Mouse (Mus musculus): Measurements from ENCODE around the gene Cuedc1. TPM values are rescaled to one million over a fixed set of nuclear protein-coding genes. Genes with fewer than 3 reads are reported as not detected.

The Cuedc1 gene
- 40.5 and 45.7 TPM in 2 replicates for polyA plus RNA-seq (2016; fragmentation: Nextera tagmentation; extraction: Ambion mirVana)

- H3K9ac ChIP-seq (replicated peaks): peak within 1 kb of the TSS; percentile 96
- H3K4me2 ChIP-seq (replicated peaks): peak within 1 kb of the TSS; percentile 61
- peak within 1 kb of the TSS; percentile 91 for H3K27ac ChIP-seq (replicated peaks)
- H3K4me1 ChIP-seq: peaks cover 33% of the 10 kb centered on the region
- WGBS: 19% methylated on average over 17 of the region's 17 CpGs
- no peaks in the 10 kb centered on the region for H3K36me3 ChIP-seq
- ATAC-seq (ENCODE audit: low FRiP score, low read depth): 0 out of 2 replicates have a peak, but pooled peaks have one; percentile 21
- peaks cover 18% of the 10 kb centered on the region for H3K27me3 ChIP-seq
- H3K4me3 ChIP-seq: peak within 1 kb of the TSS; percentile 83
- no peaks in the 10 kb centered on the region for H3K9me3 ChIP-seq
Observed at GRCm38 (mm10) chr11:88098021-88098729, at the start of gene Cuedc1. Gene Cuedc1, plus strand, starts transcription at chr11:88098058.

DNA sequence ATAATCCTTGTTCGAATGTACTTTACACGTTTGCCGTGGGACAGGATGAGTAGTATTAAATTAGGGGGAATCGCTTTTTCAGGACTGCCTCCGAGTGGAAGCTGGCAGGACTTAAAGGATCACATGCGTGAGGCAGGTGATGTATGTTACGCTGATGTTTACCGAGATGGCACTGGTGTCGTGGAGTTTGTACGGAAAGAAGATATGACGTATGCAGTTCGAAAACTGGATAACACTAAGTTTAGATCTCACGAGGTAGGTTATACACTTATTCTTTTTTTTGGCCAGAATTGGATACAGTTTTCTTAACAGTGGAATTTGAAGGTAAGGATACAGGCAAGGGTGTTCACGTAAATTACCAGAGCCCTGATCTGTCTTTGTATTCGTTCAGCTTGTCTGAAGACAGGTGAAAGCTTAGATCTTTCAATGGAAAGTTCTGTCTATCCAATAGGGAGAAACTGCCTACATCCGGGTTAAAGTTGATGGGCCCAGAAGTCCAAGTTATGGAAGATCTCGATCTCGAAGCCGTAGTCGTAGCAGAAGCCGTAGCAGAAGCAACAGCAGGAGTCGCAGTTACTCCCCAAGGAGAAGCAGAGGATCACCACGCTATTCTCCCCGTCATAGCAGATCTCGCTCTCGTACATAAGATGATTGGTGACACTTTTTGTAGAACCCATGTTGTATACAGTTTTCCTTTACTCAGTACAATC, 48.7 kb upstream of the Cuedc1 start:
- Histone ChIP-seq H3K27me3 (no peaks in the 10 kb centered on the region), H3K36me3 (peaks cover 29% of the 10 kb centered on the region), H3K4me1 (peaks cover 38% of the 10 kb centered on the region), H3K9me3 (no peaks in the 10 kb centered on the region), H3K27ac (replicated peaks) (0 out of 2 replicates have a peak overlapping the region, but pooled peaks have one; percentile 3), H3K4me3 (peak overlapping the region; percentile 97), H3K9ac (replicated peaks) (peak overlapping the region; percentile 99), H3K4me2 (replicated peaks) (peak overlapping the region; percentile 90)
- no peak for ATAC-seq (ENCODE audit: low FRiP score, low read depth)
- WGBS: 28% methylated on average over 26 of the region's 26 CpGs

GRCm38 (mm10) chr11:88049732-88050131, 48.1 kb upstream of the Cuedc1 start:
- no peak overlapping the region for H3K27ac ChIP-seq (replicated peaks)
- peak overlapping the region; percentile 99 for H3K9ac ChIP-seq (replicated peaks)
- peaks cover 38% of the 10 kb centered on the region for H3K4me1 ChIP-seq
- H3K36me3 ChIP-seq: peaks cover 30% of the 10 kb centered on the region
- peak overlapping the region; percentile 97 for H3K4me3 ChIP-seq
- H3K9me3 ChIP-seq: no peaks in the 10 kb centered on the region
- no peaks in the 10 kb centered on the region for H3K27me3 ChIP-seq
- peak overlapping the region; percentile 90 for H3K4me2 ChIP-seq (replicated peaks)
- no peak for ATAC-seq (ENCODE audit: low FRiP score, low read depth)

DNA sequence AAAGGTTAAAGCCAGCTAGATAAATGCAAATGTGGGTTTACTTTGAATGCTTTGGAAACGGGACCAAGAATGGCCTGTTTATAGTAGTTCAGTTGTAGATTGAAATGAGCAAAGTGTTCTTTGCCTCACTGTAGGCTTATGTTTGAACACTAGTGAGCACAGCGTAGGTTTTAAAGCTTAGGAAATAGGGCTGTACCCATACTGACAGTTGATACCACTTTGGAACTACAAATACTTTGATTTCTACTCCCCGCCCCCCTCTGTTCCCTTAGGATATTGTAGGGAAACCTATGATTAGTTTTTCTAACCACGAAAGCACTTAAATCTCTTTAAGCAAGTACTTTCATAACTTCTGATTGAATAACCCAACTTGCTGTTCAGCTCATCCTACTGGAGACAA, 45.2 kb upstream of the Cuedc1 start:
- Histone ChIP-seq H3K9ac (replicated peaks) (no peak overlapping the region), H3K27me3 (no peaks in the 10 kb centered on the region), H3K27ac (replicated peaks) (no peak overlapping the region), H3K9me3 (no peaks in the 10 kb centered on the region), H3K4me1 (peaks cover 27% of the 10 kb centered on the region), H3K4me2 (replicated peaks) (no peak overlapping the region), H3K36me3 (peaks cover 31% of the 10 kb centered on the region), H3K4me3 (no peak overlapping the region)
- 81% methylated on average over 4 of the region's 4 CpGs for WGBS
- no peak for ATAC-seq (ENCODE audit: low FRiP score, low read depth)

- H3K4me1 ChIP-seq: peaks cover 26% of the 10 kb centered on the region
- 61% methylated on average over 3 of the region's 3 CpGs for WGBS
- H3K4me3 ChIP-seq: no peak overlapping the region
- no peaks in the 10 kb centered on the region for H3K27me3 ChIP-seq
- H3K27ac ChIP-seq (replicated peaks): 0 out of 2 replicates have a peak overlapping the region, but pooled peaks have one; percentile 7
- no peak overlapping the region for H3K4me2 ChIP-seq (replicated peaks)
- no peak overlapping the region for H3K9ac ChIP-seq (replicated peaks)
- no peak for ATAC-seq (ENCODE audit: low FRiP score, low read depth)
- no peaks in the 10 kb centered on the region for H3K9me3 ChIP-seq
- peaks cover 31% of the 10 kb centered on the region for H3K36me3 ChIP-seq
Observed at GRCm38 (mm10) chr11:88053821-88054220, 44.0 kb upstream of the Cuedc1 start.

DNA sequence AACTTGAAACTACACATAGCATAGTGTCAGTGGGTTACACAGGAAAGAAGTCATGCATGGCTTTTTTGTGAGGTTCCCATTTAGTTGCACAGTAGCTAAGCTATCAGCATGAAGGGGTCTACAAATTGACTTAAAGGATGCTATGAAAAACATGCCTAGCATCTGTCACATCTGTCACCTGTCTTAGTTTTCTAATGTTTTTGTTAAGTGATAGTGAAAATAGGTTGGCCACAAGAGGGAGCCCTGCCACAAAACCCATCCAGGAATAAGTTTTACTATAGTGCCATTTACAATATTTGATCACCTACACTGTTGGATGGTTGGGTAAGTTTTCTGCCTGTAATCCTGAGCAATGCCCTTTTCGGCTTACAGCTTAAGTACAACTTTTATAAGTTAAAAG, 43.3 kb upstream of the Cuedc1 start:
- no peak overlapping the region for H3K27ac ChIP-seq (replicated peaks)
- no peak overlapping the region for H3K9ac ChIP-seq (replicated peaks)
- H3K4me3 ChIP-seq: no peak overlapping the region
- WGBS: 83% methylated on average over 1 of the region's 1 CpGs
- ATAC-seq (ENCODE audit: low FRiP score, low read depth): no peak
- H3K4me1 ChIP-seq: peaks cover 19% of the 10 kb centered on the region
- H3K9me3 ChIP-seq: no peaks in the 10 kb centered on the region
- no peak overlapping the region for H3K4me2 ChIP-seq (replicated peaks)
- peaks cover 26% of the 10 kb centered on the region for H3K36me3 ChIP-seq
- H3K27me3 ChIP-seq: no peaks in the 10 kb centered on the region

DNA sequence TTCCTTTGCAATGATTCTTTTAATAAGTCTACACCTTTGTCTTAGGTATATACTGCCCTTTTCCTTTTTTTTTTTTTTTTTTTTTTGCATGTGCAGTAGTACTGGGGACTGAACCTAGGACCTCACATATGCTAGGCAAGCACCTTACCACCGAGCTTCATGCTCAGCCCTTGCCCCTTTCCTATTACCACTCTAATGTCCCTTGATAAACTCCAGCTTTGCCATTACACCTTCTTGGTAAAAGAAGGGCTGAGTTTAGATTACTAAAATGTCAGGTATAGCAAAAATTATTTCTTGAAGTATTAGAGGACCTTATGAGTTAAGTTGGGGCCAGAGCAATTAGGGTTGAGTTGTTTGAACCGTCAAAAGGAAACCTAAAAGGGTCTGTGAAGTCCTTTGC, 42.1 kb upstream of the Cuedc1 start:
- Histone ChIP-seq H3K36me3 (peaks cover 17% of the 10 kb centered on the region), H3K9me3 (no peaks in the 10 kb centered on the region), H3K4me2 (replicated peaks) (no peak overlapping the region), H3K4me3 (no peak overlapping the region), H3K9ac (replicated peaks) (no peak overlapping the region), H3K27ac (replicated peaks) (no peak overlapping the region), H3K4me1 (peaks cover 10% of the 10 kb centered on the region), H3K27me3 (no peaks in the 10 kb centered on the region)
- ATAC-seq (ENCODE audit: low FRiP score, low read depth): no peak
- WGBS: 89% methylated on average over 2 of the region's 2 CpGs

DNA sequence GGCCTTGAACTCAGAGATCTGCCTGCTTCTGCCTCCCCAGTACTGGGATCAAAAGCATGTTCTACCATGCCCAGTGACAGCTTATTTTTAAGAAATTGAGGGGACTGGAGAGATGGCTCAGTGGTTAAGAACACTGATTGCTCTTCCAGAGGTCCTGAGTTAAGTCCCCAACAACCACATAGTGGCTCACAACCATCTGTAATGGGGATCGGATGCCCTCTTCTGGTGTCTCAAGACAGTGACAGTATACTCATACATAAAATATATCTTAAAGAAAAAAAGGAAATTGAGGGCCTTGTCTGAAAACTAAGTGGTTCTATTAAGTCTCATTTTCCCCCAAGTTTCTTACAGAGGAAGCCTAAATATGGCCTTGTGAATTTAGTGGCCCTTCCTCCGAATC, 40.1 kb upstream of the Cuedc1 start:
- no peak overlapping the region for H3K9ac ChIP-seq (replicated peaks)
- H3K9me3 ChIP-seq: no peaks in the 10 kb centered on the region
- H3K4me2 ChIP-seq (replicated peaks): no peak overlapping the region
- H3K27ac ChIP-seq (replicated peaks): no peak overlapping the region
- 0 out of 2 replicates have a peak, but pooled peaks cover 3% of the 10 kb centered on the region for H3K4me1 ChIP-seq
- 61% methylated on average over 2 of the region's 2 CpGs for WGBS
- H3K36me3 ChIP-seq: peaks cover 8% of the 10 kb centered on the region; the same call in 1 of the 2 replicates
- H3K4me3 ChIP-seq: no peak overlapping the region
- no peak for ATAC-seq (ENCODE audit: low FRiP score, low read depth)
- no peaks in the 10 kb centered on the region for H3K27me3 ChIP-seq

DNA sequence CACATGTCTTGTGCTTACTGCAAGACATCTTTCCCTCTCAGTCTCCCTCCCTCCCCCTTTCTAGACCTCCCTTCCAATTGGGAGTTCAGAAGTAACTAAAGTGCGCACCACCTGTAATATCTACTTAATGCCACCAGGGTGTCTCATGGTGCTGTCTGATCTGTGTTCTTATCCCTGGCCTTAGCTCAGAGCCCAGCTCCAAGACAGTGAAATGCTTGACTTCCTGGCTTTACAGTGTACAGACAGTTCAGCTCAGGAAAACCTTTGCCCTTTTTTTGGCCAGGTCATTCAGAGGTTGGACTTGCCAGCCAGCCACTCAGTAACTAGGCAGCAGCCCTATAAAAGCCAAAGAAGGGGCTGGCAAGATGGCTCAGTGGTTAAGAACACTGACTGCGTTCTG, 38.7 kb upstream of the Cuedc1 start:
- H3K4me2 ChIP-seq (replicated peaks): no peak overlapping the region
- no peaks in the 10 kb centered on the region for H3K4me1 ChIP-seq
- H3K36me3 ChIP-seq: peaks cover 3% of the 10 kb centered on the region; the same call in 1 of the 2 replicates
- H3K4me3 ChIP-seq: no peak overlapping the region
- no peaks in the 10 kb centered on the region for H3K27me3 ChIP-seq
- H3K27ac ChIP-seq (replicated peaks): no peak overlapping the region
- H3K9me3 ChIP-seq: no peaks in the 10 kb centered on the region
- H3K9ac ChIP-seq (replicated peaks): no peak overlapping the region
- WGBS: 53% methylated on average over 2 of the region's 2 CpGs
- ATAC-seq (ENCODE audit: low FRiP score, low read depth): peak; percentile 70

GRCm38 (mm10) chr11:88061892-88062625, 35.8 kb upstream of the Cuedc1 start:
- no peak overlapping the region for H3K4me2 ChIP-seq (replicated peaks)
- H3K27ac ChIP-seq (replicated peaks): no peak overlapping the region
- no peak overlapping the region for H3K4me3 ChIP-seq
- no peak for ATAC-seq (ENCODE audit: low FRiP score, low read depth)
- WGBS: 75% methylated on average over 2 of the region's 2 CpGs
- H3K27me3 ChIP-seq: no peaks in the 10 kb centered on the region
- peaks cover 1% of the 10 kb centered on the region; the same call in 1 of the 2 replicates for H3K4me1 ChIP-seq
- no peaks in the 10 kb centered on the region for H3K9me3 ChIP-seq
- no peaks in the 10 kb centered on the region for H3K36me3 ChIP-seq
- no peak overlapping the region for H3K9ac ChIP-seq (replicated peaks)

DNA sequence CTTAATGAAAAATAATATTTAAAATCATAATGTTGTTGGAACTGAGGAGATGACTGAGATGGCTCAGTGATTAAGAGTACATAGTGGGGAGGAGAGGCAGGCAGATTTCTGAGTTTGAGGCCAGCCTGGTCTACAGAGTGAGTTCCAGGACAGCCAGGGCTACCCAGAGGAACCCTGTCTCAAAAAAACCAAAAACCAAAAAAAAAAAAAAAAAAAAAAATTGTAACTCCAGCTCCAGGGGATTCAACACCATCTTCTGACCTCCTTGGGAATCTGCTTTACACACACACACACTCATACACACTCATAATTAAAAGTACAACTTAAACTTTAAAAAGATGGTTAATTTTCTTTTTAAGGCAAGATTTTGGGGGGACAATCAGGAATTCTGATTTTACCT, 32.1 kb upstream of the Cuedc1 start:
- Histone ChIP-seq H3K27ac (replicated peaks) (no peak overlapping the region), H3K27me3 (no peaks in the 10 kb centered on the region), H3K9ac (replicated peaks) (no peak overlapping the region), H3K9me3 (no peaks in the 10 kb centered on the region), H3K4me1 (peaks cover 15% of the 10 kb centered on the region), H3K36me3 (no peaks in the 10 kb centered on the region), H3K4me2 (replicated peaks) (no peak overlapping the region), H3K4me3 (no peak overlapping the region)
- no peak for ATAC-seq (ENCODE audit: low FRiP score, low read depth)

DNA sequence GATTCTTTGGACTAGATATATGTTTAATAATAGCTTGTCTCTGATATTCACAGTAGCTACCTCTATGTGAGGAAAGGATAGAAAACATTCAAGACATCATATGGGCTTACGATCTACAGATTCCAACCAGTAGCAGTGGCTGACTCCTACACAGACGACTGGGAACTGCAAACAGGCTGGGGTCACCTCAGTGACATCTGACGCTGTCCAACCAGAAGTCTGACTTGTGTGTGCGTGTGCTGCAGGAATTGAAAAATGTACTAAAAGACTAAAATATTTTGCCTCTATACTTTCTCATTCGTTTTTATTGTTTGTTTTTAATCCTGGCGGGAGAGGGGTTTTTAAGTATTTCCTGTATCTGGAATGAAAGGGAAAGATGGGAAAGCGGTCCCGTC, 30.7 kb upstream of the Cuedc1 start:
- no peaks in the 10 kb centered on the region for H3K36me3 ChIP-seq
- no peaks in the 10 kb centered on the region for H3K27me3 ChIP-seq
- no peak for ATAC-seq (ENCODE audit: low FRiP score, low read depth)
- H3K4me1 ChIP-seq: peaks cover 29% of the 10 kb centered on the region
- peak overlapping the region; percentile 99 for H3K27ac ChIP-seq (replicated peaks)
- peak overlapping the region; percentile 82 for H3K4me2 ChIP-seq (replicated peaks)
- peak overlapping the region; percentile 99 for H3K4me3 ChIP-seq
- WGBS: 2% methylated on average over 8 of the region's 8 CpGs
- peak overlapping the region; percentile 100 for H3K9ac ChIP-seq (replicated peaks)
- H3K9me3 ChIP-seq: no peaks in the 10 kb centered on the region
